Mouse (Mus musculus) c-Kit-positive CD71-positive TER-119-positive erythroid progenitor cells, embryonic 14.5 days (primary cell): ENCODE data around the gene Pdzph1.

ENCODE experiments used
- DNase-seq: peaks from one replicate; pipeline ENCODE4 v3.0.0-alpha.2; 2013; ENCODE audit warnings: low spot score

Gene Pdzph1

DNA sequence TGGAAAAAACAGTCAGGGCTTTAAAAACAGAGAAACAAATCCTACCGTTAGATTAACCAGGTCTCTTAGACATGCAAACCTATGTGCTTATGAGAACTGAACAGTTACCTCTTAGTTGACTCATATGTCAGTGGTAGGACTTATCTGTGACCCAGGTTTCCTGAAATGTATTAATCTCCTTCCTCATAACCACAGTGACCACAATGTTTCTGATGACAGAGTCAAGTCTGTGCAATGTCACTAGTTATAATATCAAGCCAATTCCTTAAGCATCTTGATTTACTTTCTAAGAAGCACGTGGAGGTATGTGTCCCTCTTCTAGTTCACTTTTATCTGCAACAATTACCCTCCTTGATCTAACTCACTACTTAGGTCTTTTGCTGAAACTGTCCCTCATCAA, 68.4 kb downstream of the Pdzph1 start:
- DNase-seq = no peak

DNA sequence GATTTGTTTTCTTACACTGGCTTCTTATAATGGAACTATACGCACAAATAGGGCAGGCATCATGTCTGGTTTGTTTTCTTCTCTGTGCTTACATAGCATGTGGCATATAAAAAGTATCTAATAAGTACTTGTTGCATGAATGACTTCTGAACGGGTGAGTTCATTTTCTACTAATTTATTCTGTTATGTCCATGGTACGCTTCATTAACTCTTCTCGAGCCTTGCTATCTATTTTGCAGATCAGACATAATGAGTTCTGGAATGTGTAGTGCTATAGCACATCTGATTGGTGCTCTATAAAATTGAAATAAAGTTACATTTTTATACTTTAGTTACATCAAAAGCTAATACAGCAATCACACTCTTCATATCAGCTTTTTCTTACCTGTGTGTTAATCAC, 71.2 kb downstream of the Pdzph1 start:
- DNase-seq = no peak

DNA sequence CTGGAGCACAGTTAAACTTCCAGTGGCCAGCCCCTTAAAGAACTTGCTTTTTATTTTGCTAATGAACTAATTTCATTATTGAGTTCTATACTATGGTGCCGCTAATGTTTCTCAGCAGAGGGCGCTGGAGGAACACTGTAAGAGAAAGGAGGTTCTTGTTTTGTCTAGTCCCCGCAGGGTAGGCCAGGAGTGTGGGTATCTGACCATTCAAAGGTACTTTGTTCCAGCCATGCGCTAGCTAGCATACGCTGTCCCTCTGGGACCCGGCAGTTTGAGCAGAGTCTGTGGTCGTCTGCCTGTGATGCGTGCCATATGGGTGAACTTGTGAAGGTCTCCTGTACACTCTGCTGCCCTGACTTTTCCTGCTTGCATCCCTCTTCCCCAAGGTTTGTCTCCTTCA, 72.1 kb downstream of the Pdzph1 start:
- DNase-seq = peak; percentile 48

DNA sequence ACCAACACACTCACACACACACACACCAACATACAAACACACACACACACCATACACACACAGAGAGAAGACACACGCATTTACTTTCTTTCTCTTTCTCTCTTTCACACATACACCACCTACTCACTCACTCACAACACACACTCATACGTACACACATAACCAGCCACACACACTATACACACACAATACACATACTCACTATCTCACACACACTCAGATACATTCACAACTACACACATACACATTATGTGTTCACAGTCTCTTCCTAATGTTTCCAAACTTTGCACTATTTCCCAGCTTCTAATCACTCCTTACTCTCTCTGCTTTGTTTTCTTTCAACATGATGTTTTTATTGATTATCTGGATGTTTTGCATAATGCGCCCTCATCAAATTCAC, 72.6 kb downstream of the Pdzph1 start:
- DNase-seq = no peak

DNA sequence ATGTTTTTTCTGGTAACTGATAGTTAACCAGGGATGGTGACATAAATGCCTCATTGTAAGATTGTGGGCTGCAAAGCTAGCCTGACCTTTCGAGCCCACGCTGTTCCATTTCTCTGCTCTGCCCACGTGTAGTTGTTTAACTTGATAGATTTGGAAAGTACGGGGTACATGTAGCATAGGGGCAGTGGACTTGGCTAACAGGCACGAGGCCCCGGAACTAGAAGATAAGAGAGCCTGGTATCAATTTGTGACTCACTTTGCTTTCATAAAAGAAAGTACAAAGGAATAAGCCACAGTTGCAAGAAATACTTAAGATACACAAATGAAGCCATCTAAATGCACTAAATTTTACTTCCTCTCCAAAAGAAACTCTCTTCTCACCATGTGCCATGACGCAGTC, 79.6 kb downstream of the Pdzph1 start:
- DNase-seq = no peak

DNA sequence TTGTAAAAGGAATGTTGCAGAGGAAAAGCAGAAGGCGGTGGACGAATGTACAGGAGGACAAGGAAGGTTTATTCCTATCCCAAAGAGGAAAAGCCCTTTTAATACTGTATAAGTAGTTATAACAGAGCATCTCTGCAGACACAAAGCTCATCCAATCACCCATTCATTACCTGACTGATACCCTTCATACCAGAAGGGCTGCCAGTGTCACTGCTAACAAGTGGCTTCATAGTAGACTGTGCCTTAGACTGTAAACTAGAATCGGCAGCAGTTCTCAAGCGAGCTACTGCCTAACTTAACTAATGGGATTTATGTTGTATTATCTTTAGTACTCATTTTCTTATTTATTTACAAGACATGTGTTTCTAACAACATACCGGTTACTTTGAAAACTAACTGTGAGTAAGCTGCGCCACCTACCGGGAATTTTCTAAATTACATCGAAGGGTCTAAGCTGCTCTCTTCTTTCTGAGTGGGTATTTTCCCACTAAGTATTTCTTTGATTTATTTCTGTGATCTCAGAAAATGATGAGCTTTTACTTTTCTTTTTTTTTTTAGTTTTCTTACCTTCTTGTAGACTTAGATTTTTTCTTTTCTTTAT, 82.0 kb downstream of the Pdzph1 start:
- DNase-seq = peak; percentile 50

DNA sequence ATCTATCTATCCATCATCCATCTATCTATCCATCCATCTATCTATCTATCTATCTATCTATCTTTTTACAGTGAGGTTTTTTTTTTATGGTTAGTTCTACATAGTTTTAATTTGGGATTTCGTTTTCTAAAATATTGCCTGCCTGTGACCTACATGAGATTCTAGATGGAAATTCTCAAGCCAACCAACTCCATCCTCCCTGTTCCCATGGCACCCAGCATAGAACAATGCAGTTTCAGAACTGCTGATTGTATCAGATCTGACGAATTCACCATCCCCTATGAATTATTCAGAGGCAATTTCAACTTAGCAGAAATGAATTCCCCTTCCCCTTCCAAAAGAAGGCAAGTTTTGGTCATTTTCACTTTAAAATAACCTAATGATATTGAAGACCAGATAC, 85.2 kb downstream of the Pdzph1 start:
- DNase-seq = no peak

DNA sequence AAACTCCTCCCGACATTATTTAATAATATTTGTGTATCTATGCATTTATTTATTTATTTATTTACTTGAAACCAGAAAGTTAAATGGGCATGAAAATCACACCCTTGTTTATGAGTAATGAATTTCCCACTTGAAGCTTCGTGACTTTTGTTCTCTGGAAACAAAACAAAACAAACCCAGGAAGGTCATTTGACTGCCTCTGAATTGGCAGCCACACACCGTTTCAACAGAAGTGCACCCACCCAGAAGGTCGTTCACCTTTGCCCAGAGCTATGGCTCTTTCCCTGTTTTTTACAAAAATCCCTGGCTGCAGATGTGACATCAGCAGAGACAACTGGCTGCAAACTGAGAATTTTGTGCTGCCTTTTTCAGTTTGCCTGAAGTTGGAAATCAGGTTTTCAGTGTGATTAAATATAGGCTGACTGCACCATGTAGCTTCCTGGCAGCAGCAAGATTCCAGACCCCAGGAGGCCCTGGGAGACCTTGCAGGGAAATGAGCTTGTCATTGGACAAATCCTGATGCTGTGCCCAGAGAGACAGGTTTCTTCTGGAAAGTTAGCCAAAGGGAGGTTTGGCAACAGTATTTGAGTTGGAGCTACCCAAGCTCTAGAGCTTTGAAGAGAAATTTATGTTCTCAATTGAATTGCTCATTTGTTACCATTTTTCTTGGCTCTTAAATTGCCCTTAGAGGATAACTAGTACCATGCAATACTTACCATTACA, 99.5 kb downstream of the Pdzph1 start:
- no peak for DNase-seq

DNA sequence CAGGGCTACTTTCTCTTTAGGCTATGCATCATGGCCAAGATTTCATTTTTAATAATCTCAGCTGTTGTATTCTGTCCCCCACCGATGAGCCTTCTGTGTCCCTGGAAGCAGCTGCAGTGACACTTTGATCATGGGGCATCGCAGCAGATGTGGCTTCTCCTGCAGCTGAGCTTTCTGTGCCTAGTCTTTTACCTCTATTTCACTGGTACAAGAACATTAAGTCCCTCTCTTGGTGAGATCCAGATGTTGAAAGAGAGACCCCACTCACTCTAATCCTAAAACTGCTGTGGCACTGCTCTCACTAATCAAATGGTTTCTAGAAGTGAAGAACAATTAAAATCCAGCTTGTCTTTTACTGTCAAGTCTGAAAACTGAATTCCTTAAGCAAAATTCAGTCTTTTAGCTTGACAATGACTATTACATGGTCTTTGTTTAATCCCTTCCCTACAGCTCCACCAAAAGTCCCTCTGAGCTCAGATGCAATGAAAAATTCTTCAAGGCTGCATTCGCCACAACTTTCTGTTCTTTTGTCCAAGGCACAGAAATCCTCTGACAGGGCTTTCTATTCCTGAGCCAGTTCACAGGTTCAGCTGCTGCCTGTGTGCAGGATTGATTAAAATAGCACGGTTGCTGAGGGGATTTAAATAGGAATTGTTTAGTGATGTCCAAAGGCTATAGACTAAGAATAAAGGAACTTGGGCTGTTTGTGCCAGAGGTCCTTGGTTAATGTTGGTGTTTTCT, 101.1 kb downstream of the Pdzph1 start:
- no peak for DNase-seq

DNA sequence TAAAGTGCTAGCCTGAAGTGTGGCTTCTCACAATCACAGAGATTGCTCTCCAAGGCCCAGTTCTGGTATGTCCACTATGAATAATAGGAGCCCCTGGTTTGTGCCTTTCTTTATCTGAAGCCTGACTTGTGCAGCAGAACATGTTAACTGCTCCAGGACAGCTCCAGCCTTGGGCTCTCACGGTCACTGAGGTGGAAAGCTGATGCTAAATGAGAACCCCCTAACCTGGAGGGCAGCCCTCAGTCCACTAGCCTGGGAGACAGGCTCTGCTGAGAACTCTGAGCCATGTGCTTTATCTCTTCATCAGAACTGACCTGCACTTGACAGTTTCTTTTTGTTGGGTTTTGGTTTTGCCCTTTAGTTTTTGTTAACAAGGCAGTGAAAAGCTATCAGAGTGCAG, 106.8 kb downstream of the Pdzph1 start:
- DNase-seq = no peak

DNA sequence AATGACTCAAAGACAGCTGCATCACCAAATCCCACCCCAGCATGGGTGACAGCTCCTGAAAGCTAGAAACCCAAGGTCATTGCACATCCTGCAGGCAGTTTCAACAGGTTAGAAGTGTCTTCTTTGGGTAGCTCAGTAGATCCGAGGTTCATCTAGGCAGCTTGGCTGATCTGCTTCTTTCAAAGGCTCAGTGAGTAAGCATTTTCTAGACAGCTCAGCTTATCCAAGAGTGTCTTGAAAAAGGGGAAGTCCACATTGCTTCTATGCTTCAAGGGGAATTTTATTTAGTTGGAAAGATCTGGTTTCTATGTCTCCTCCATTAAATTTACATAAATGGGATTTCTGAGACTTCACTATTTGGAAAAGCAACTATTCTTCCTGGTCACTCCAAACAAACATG, 117.8 kb downstream of the Pdzph1 start:
- DNase-seq = no peak

DNA sequence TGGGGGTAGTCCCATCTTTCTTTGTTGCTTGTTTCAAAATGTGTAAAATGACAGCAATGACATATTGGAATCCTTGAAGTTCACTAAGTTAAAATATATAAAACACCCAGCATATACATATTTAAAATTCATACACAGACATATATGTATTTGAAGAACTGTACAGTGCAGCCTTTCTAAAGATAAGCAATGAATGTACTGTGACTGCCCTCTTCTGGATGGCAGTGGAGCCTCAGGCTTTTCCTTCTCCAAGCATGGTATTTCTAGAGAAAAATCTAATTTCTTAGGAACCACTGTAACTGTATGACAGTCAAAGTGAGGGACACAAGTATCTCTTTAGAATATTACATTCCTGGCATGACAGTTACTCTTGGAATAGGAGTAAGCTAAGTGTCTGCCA, 120.4 kb downstream of the Pdzph1 start:
- no peak for DNase-seq
